Mouse (Mus musculus) urinary bladder, postnatal 14 days (tissue): ENCODE measurements around the gene Twf1.

ENCODE experiments used
- DNase-seq: peaks from one replicate; pipeline ENCODE4 v3.0.0; 2021; ENCODE audit warnings: low spot score

The Twf1 gene

DNA sequence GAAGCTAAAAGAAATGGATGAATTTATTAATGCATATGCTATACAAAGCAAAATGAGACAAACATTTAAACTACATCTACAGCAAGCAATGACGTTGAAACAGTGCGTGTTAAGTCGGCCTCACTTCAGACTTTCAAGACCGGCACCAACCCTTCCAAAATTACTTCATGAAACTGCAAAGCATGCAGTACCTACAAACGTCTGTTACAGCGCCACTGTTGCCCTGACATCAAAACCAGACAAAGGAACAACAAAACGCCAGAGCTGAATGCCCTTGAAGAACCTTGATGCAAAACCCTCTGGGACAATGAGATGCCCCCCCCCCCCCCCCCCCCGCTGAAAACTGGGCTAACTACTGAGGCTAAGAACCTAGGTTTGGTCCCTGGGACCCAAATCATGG, 16.9 kb downstream of the Twf1 start:
- DNase-seq, result no peak

- DNase-seq, result no peak
These were observed 18.2 kb downstream of the Twf1 start for GRCm38 (mm10) chr15:94571501-94571900.

- no peak for DNase-seq
These were observed 21.1 kb downstream of the Twf1 start for GRCm38 (mm10) chr15:94568496-94569182.

DNA sequence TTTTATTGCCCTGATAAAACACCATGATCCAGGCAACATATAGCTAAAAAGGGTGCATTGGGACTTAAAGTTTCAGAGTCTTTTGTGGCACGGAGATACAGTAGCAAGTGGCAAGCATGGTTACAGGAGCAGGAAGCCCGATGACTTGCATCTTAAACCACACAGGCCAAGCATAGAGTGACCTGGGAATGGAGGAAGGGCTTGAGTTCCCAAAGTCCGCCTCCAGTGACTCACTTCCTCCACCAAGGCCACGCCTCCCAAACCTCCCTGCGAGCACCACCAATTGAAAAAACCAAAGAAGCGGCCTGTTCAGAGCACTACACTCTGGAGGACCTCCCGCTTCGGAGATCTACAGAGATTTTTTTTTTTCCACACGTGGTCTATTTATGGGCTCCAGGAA, 23.8 kb downstream of the Twf1 start:
- DNase-seq, result no peak

- no peak for DNase-seq
These were observed 24.8 kb downstream of the Twf1 start for GRCm38 (mm10) chr15:94564909-94565308.

DNA sequence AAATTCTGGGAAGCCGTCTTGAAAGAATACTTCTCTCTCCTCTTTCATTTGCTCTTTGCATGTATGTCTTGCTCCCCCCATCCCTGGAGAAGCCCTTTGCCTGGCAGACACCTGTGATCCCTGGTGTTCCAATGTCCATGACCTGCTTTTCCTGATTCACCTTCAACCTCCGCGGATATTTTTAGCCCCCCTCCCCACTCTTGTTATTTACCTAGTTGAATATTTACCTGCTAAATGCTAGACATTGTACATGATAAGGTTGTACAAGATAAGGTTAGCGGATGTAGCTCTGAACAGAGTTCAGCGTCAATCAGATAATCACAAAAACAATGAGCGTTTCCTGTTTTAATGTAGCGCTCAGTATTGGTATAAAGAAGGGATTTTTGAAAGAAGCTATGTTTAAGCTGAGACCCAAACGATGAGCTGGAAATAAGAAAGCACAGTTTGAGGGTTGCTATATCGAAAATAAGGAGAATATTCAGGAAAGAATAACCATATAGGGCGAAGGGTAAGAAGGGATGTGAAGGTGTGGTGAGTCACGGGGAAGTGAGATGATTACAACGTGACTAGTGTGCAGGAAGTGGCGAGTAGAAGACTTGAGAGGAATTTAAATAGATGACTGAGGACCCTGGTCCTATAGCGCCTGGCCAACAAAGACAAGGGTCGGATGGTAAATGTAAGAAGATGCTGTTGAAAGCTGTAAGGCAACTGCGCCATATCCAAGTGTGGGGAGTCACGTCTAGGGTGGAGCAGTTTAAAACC, 30.6 kb downstream of the Twf1 start:
- DNase-seq, result no peak

GRCm38 (mm10) chr15:94557442-94557841, 32.2 kb downstream of the Twf1 start:
- peak; percentile 91 for DNase-seq

DNA sequence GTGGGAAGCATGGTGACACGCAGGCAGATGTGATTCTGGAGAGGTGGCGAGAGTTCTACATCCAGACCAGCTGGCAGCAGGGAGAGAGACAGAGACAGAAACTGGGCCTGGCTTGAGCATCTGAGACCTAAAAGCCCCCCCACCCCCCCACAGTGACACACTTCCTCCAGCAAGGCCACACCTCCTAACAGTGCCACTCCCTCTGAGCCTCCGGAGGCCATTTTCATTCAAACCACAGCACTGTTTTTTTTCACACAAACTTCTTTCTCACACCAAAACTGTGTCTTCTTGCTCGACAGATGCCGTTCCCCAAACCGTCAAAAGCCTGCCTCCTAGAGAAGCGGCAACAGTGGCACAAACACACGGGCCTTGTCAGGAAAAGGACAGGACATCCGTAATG, 36.2 kb downstream of the Twf1 start:
- DNase-seq, result no peak

- DNase-seq, result no peak
These were observed 44.8 kb downstream of the Twf1 start for GRCm38 (mm10) chr15:94544844-94545243.

GRCm38 (mm10) chr15:94544052-94544636, 45.5 kb downstream of the Twf1 start:
- no peak for DNase-seq

- peak; percentile 94 for DNase-seq
These were observed 46.2 kb downstream of the Twf1 start, which contains the start of the genes Pus7l and Irak4 for GRCm38 (mm10) chr15:94543409-94544051. TSS of gene Pus7l (minus strand) at chr15:94543547. TSS of gene Irak4 (plus strand) at chr15:94543643.

DNA sequence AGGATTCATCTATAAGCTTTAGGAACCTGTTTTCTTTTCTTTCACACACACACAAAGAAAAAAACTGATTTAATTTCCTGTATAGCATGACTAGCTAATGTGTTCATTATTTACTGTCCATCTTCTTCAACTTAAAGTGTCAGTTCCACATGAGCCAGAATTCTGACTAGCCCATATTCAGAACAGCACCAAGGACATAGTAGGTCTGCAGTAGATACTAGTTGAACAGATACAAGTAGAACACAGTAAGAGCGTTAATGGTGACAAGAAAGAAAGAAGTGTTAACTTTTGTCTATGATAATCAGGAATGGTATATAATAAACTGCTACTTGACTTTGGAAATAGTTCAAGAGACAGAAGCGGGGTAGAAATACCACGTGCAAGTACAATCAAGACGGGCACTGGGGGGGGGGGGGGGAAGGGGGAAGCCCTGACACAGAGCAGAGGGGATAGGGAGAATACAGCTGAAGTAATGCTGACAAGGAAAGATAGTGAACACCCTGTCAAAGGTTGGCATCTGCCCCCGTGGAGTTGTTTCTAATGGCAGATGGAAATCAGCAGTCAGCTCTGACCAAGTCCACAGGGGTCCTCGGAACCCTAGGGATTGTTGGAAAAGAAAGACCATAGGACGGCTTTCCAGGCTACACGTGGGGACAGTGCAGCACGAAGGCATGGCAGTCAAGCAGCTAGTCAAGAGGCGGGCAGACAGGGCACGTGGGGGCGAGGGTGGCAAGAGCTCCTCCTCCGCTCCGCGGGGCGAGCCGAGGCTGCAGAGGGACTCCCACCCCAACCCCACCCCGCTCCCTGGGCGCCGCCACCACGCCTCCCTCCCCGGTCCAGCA, 46.9 kb downstream of the Twf1 start:
- no peak for DNase-seq

GRCm38 (mm10) chr15:94539296-94539695, 50.4 kb downstream of the Twf1 start:
- DNase-seq, result no peak

DNA sequence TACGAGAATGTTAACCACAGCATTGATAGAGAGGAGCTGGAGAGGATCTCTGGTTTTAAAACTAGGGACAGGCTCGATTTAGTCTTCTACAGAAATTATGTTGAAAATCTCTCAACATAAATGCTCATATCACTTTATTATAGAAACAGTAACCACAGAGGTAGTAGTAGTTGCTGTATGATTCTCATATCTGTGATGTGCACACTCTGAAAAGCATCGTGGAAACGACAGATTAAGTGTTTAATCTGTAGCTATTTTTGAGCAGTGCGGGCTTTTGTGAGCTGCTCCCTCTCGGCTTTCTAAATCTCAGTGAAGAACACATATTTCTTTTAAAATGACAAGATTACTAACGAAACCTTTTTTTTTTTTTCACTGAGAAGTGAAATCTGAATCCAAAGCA, 54.2 kb downstream of the Twf1 start:
- no peak for DNase-seq

- DNase-seq, result no peak
These were observed 56.7 kb downstream of the Twf1 start for GRCm38 (mm10) chr15:94532956-94533355.

DNA sequence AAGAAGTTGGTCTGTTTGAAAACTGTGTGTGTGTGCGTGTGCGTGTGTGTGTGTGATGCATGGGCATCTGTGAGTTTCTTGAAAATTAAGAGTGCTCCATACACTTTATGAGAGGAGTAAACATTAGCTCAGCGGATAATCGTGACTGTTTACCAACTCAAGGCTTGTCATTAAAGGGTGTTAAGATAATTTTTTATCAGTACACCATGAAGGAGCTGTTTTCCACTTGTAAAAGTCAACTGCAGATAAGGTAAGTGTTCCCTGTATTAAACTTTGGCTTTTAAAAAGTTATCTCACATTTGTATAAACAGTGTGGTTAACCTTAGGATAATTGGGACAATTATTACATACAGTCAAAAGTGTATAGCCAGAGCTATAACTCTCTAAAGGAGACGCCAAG, 57.4 kb downstream of the Twf1 start:
- no peak for DNase-seq

DNA sequence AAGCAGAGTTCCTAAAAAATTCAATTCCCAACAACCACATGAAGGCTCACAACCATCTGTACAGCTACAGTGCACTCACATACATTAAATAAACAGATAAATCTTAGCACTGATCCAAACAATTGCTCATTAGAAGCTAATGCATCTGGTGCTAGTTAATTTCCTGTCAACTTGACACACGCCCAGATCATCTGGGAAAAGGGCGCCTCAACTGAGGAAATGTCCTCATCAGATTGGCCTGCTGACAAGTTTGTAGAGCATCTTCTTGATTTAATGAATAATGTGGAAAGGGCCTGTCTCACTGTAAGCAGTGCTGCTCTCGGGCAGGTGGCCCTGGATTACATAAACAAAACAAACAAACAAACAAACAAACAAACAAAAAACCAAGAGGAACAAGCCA, 59.2 kb downstream of the Twf1 start:
- no peak for DNase-seq
